ENCODE assay signal across 11 mouse cellular contexts in the genomic region with DNA sequence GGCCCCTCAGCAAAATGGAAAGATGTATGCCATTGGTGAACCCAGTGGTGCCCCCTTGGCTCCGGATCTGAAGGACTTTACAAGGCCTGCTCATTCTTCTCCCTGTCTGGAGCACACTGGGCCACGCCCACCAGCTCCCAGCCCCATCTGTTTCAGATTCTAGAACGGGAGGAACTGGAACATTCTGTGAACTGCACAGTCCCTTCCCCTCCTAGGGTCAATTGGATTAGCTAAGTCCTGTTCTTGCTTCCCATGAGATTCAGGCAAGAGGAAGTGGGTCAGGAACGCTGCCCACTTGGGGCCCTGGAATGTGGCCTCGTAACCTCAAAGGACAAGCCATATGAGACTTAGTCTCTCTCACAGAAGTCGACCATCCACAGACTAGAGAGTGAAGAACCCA. TPM values are rescaled to one million over a fixed set of nuclear protein-coding genes. Genes with fewer than 3 reads are reported as not detected.
A peak's percentile ranks its signal among the peaks of the same experiment; 100 is the strongest.
DNase-seq lines count a peak whose midpoint lies in the region; ATAC-seq and TF ChIP-seq lines count a peak whose summit lies in the region.
"Had no signal": no experiment of that assay in that cellular context is flagged by ENCODE, and none has a peak within 500 bp of the region (broad histone marks: within the 10 kb centered on the region; RNA-seq: fewer than 3 reads in every experiment).

No protein-coding gene starts in this region.

- ATAC-seq in heart, postnatal 0 days (ENCODE audit: insufficient read depth, low read depth) = no peak
- ATAC-seq in forebrain, embryonic 15.5 days (replicated peaks) = no peak
- ATAC-seq: intestine, embryonic 16.5 days had no signal

- peaks cover 8% of the 10 kb centered on the region; the same call in 1 of the 2 replicates for H3K36me3 ChIP-seq in heart, postnatal 0 days (replicated peaks; ENCODE audit: control insufficient read depth, insufficient read depth, low read length)
- no peaks in the 10 kb centered on the region for H3K36me3 ChIP-seq in forebrain, embryonic 15.5 days

- 61% methylated on average over 6 of the region's 6 CpGs for WGBS in heart, postnatal 0 days
- 84% methylated on average over 6 of the region's 6 CpGs for WGBS in forebrain, embryonic 15.5 days

- TF ChIP-seq EP300 in heart, postnatal 0 days (IDR thresholded peaks at IDR 0.05; ENCODE audit: low read depth) = no peak

- no peak overlapping the region for H3K4me3 ChIP-seq in heart, postnatal 0 days (ENCODE audit: low read depth, low read length)
- no peak overlapping the region for H3K4me3 ChIP-seq in forebrain, embryonic 15.5 days
- H3K4me3 ChIP-seq: embryonic facial prominence, embryonic 13.5 days; lung, embryonic 15.5 days had no signal

- H3K27me3 ChIP-seq in heart, postnatal 0 days (ENCODE audit: control insufficient read depth, insufficient read depth, low read length) = no peaks in the 10 kb centered on the region
- H3K27me3 ChIP-seq in forebrain, embryonic 15.5 days = no peaks in the 10 kb centered on the region
- H3K27me3 ChIP-seq: embryonic facial prominence, embryonic 13.5 days; lung, embryonic 15.5 days had no signal

- peaks cover 73% of the 10 kb centered on the region for H3K4me1 ChIP-seq in heart, postnatal 0 days (ENCODE audit: control insufficient read depth, insufficient read depth)
- no peaks in the 10 kb centered on the region for H3K4me1 ChIP-seq in forebrain, embryonic 15.5 days

- peak overlapping the region; percentile 65 for H3K27ac ChIP-seq in heart, postnatal 0 days (ENCODE audit: low read depth)
- no peak overlapping the region for H3K27ac ChIP-seq in forebrain, embryonic 15.5 days (replicated peaks)
- H3K27ac ChIP-seq: embryonic facial prominence, embryonic 13.5 days; lung, embryonic 15.5 days had no signal

- no peak overlapping the region for H3K9ac ChIP-seq in heart, postnatal 0 days (replicated peaks; ENCODE audit: low read depth, low read length)
- H3K9ac ChIP-seq in forebrain, embryonic 15.5 days (replicated peaks) = no peak overlapping the region
- H3K9ac ChIP-seq: embryonic facial prominence, embryonic 13.5 days; lung, embryonic 15.5 days had no signal

- no peak overlapping the region for H3K4me2 ChIP-seq in heart, postnatal 0 days (ENCODE audit: low read depth, low read length)
- no peak overlapping the region for H3K4me2 ChIP-seq in forebrain, embryonic 15.5 days (replicated peaks)
- H3K4me2 ChIP-seq: embryonic facial prominence, embryonic 13.5 days; lung, embryonic 15.5 days had no signal

- TF ChIP-seq CTCF in heart, postnatal 0 days (IDR thresholded peaks at IDR 0.05; ENCODE audit: low read depth) = no peak

- no peaks in the 10 kb centered on the region for H3K9me3 ChIP-seq in heart, postnatal 0 days (replicated peaks; ENCODE audit: control insufficient read depth, low read length)
- H3K9me3 ChIP-seq in forebrain, embryonic 15.5 days = no peaks in the 10 kb centered on the region
- H3K9me3 ChIP-seq: embryonic facial prominence, embryonic 13.5 days; lung, embryonic 15.5 days had no signal

- peak; percentile 73 for DNase-seq in gastrocnemius, adult 18-20 months (ENCODE audit: low spot score)
- no peak for DNase-seq in gastrocnemius, postnatal 4 days (ENCODE audit: low spot score in 2 of 2)
- DNase-seq in brain, adult 2 months (ENCODE audit: low read depth, low spot score) = peak; percentile 17
- no peak for DNase-seq in heart, postnatal 0 days (ENCODE audit: low spot score)
- DNase-seq in lung, postnatal 14 days = peak; percentile 71
- no peak for DNase-seq in spleen, adult 12 weeks (ENCODE audit: low spot score)
- DNase-seq in right cerebral cortex, postnatal 36 days (ENCODE audit: low spot score in 2 of 2) = no peak

RNA-seq across cellular contexts. Expression of gene Col4a2, which starts 41.8 kb away (rescaled TPM):
- total RNA-seq in gastrocnemius, adult 18-20 months (2021) = 10 to 100 TPM; 37.4 to 50.2 TPM
- 100 to 1,000 TPM; 480 to 481 TPM for total RNA-seq in gastrocnemius, postnatal 4 days (2021)
- total RNA-seq in heart, postnatal 0 days (2014; rRNA removed; ENCODE audit: low replicate concordance) = 315 and 329 TPM in 2 replicates
- 87.7 and 98.5 TPM in 2 replicates for polyA plus RNA-seq in heart, postnatal 0 days (2015; fragmentation: Nextera tagmentation; extraction: Ambion mirVana)
- polyA plus RNA-seq in forebrain, embryonic 15.5 days (2015; fragmentation: Nextera tagmentation; extraction: Ambion mirVana) = 28.7 and 32.4 TPM in 2 replicates

RNA-seq across cellular contexts. Expression of gene Col4a1, which starts 41.8 kb away (rescaled TPM):
- total RNA-seq in gastrocnemius, adult 18-20 months (2021) = 10 to 100 TPM; 66.5 to 81.6 TPM
- 1,000 to 10,000 TPM in 1 of 2 experiments, 100 to 1,000 TPM in 1; 969 to 1,074 TPM for total RNA-seq in gastrocnemius, postnatal 4 days (2021)
- total RNA-seq in heart, postnatal 0 days (2014; rRNA removed; ENCODE audit: low replicate concordance) = 921 and 1,061 TPM in 2 replicates
- polyA plus RNA-seq in heart, postnatal 0 days (2015; fragmentation: Nextera tagmentation; extraction: Ambion mirVana) = 163 and 191 TPM in 2 replicates
- polyA plus RNA-seq in forebrain, embryonic 15.5 days (2015; fragmentation: Nextera tagmentation; extraction: Ambion mirVana) = 61.4 and 67.6 TPM in 2 replicates

Comparison
In these comparisons a context has a peak if more than half of its experiments do, and no peak if none do; other contexts are left out.
1. DNase-seq: peak in gastrocnemius, adult 18-20 months (single experiment), brain, adult 2 months (single experiment) and lung, postnatal 14 days (single experiment); none in gastrocnemius, postnatal 4 days (0 of 2), heart, postnatal 0 days (single experiment), spleen, adult 12 weeks (single experiment) and right cerebral cortex, postnatal 36 days (0 of 2).
2. RNA of gene Col4a1, which starts 41.8 kb away (total RNA-seq): 969 to 1,074 TPM in gastrocnemius, postnatal 4 days and 921 to 1,061 TPM in heart, postnatal 0 days; 66.5 to 81.6 TPM in gastrocnemius, adult 18-20 months; every median in the first group is over 10 times any median in the second.